Mouse (Mus musculus) urinary bladder, postnatal 14 days (tissue): ENCODE data around the gene Slc23a4.

ENCODE experiments used
- DNase-seq: peaks from one replicate; pipeline ENCODE4 v3.0.0; 2021; ENCODE audit warnings: low spot score

Gene Slc23a4

DNA sequence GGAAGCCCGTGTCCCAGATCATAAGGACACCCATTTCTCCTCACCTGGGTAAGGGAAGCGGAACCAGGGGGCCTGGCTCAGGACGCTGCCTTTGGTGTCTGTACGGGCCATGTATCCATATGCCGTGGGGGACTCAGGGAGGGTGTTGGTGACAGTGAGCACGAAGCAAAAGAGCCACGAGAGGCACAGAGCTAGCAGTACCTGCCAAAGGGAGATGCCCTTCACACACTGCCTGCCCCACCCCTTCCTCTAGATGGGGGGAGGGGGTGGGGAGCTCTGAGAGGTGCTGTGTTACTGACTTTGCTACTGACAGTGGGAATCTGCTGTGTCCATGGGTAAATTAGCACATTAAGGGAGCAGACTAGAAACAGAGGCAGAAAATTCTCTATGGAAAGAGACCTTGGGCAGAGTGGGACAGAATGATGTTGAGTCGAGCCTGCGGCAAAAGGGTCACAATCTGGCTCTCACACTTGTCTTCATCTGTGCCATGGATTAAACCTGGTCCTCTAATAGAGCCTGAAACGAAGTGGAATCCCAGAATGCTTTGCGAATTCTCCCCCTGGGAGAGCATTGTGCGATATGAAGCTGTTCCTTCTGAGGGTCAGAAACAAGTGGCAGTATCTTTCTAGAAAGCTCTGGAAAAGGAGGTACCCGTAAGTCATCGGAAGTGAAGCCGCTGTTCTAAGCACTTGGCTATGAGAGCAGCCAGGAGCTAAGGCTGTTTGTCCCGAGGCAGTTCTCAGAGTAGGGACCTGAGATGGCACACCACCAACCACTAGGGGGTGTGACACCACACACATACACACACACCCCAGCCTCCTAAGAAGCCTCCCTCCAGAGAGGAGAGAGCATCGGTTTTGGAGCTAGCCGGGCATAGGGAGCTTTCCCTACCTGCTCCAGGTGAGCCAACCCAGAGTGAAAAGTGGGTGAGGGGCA lies 33.0 kb downstream of the Slc23a4 start:
- DNase-seq: no peak

DNA sequence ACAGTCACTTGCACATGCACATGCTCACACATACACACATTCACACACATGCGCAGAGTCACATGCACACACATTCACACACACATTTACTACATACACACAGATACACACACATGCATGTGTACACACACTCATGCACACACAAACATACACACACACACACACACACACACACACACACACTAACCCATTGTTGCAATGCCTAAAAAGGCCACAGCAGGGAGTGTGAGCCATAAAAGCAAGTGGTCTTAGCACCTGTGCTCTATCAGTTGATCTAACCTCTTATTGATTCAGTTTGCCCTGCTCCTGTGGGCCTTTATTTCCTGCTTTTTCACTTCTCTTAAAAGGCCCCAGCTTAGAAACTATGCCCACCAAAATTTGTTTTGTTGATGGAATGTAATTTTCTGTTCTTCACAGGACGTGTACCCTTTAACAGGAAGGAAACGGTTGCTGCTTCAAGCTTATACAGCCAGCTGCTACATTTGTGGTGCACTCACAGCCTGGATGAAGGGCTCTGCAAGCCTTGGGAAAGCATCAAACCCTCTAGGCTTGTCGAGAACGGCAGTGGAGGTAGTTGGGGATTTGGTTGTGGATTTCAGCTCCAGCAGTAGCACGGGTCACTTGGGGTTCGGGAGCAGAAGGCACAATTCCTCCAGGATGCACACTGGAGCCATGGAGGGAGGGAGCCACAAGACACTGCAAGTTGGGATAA lies 36.1 kb downstream of the Slc23a4 start:
- no peak for DNase-seq

DNA sequence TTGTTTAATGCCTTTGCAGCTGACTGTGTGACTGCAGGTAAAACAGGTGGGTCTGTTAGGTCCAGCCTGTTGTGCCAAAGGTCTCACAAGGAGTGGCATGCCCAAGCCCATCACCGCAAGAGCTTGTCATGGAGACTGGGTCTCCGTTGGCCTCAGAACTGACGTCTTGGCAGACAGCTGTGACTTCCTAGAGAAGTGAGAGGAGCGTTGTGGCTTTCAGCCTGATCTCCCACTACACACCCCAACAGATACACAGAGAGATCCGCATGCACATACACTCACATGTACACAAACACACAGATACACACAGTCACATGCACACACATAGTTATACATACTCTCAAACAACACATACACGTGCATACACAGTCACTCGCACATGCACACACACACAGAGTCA lies 36.7 kb downstream of the Slc23a4 start:
- DNase-seq: no peak

DNA sequence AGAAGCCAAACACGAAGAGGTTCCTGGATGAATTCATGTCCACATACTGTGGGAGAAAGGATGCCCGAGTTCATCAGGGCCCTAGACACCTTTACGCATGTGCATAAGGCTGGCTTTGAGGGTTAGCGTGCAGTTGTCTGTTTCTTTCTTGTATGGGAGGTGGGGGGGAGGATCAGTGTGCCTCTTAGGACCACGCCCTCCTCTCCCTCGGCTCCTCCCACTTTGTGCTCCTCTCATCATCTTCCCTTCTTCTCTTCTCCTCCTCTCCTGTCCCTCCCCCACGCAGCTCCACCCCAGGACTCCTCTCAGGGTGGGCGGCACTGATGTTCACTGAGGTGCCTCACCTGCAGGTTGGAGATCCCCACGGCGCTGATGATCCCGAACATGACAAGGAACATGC lies 39.7 kb downstream of the Slc23a4 start:
- no peak for DNase-seq

DNA sequence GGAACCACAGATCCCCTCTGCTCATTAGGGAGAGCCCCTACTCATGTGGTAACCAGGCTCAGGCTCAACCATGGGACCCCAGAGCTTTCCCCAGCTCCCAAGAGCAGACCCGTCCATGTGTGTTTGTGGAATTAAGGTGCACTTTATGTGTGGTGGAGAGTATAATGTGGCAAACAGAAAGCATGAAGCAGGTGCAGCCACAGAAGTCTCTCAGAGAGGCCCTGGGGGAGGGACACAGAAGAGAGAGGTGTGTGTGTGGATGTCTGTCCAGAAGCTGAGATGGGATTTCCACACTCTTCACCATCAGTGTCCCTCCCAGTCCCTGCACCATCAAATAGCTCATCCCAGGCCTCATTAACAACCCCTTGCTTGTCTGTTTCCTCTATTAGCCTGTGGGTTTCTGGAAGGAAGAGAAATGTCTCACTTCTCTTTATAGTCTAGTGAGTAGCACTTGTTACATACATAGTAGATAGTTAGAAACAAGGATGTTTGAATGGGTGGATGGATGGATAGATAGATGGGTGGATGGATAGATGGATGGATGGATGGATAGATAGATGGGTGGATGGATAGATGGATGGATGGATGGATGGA lies 41.6 kb downstream of the Slc23a4 start:
- DNase-seq: no peak

DNA sequence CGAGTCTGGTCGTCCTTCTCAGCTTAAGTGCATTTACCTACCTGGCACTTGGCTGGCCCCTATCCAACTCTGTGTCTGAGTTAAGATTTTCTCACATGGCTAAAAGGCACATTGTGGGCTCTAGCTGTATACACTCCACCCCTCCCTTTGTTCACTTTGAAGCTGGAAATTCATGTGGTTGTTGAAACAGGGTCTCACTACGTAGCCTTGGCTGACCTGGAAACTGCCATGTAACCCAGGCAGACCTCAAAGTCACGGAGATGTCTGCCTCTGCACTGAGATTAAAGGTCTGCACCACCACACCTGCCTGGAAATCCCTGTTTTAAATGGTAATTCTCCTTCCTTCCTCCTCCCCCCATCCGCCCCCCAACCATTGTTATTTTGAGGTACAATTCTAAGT lies 44.7 kb downstream of the Slc23a4 start:
- no peak for DNase-seq

DNA sequence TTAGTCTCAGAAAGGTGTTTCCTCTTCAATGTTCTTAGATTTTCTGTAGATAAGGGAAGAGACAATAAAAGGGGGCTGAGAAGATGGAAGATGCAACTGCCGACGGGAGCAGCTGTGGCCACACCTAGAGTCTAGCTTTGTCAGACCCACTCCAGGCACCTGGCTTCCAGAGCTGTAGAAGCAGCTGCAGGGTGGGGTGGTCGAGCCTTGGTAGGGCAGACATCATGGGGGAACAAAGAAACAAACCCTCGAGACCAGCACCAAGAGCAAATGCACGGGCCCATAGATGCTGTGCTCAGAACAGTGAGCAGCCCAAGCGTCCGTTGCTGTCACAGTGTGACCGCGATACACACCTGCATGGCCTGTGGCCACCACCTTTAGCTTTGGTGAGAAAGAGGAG lies 45.8 kb downstream of the Slc23a4 start:
- DNase-seq: no peak

DNA sequence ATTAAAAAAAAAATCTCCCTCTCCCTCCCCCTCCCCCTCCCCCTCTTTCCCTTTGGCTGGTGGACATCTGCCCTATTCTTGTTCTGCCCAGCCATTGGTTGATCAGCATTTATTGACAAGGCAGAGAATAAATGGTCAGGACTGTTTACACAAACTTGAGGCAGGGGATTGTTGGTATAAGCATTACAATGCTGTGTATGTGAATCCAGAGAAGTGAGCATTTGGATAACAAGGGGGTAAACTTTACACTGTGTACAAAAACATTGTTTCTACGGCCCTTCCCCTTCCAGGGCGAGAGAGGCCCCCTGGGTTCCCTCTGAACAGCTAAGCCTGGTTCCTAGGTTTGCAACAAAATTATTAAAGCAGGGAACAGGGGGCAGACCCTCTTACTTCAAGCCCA lies 46.7 kb downstream of the Slc23a4 start:
- no peak for DNase-seq

DNA sequence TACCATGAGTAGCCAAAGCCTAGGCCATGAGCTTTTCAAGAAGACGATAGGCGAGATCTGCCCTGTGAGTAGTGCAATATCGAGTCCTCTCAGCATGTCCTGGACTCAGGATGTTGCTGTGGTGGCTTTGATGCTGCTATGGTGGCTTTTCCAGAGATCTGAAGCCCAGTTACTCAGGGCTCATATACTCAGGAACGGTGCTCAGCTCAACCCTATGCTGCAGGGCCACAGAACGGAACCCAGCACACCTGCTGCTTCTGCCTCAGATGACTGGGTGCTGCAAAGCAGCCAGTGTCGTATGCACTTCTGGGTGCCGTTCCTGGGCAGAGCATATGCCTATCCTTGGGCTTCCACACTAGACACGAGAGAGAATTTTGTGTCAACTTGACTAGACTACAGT lies 48.8 kb downstream of the Slc23a4 start:
- no peak for DNase-seq

DNA sequence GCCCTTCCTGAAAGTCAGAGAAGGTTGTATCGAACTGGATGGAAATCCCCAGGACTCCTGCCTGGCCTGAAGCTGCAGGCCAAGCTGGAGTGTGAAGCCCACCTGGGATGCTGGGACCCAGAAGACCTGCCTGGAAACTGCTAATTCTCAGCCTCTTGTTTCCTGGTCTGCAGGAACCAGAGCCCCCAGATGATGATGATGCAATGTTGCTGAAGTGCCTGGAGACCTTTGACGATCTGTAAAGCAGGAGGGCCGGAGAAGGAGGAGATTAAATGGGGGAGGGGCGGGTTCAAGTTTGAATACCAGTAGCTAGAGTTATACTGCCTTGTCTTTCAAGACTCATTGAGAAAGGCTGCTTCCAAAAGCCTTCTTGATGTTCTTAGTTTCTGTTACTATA lies 49.3 kb downstream of the Slc23a4 start:
- no peak for DNase-seq

DNA sequence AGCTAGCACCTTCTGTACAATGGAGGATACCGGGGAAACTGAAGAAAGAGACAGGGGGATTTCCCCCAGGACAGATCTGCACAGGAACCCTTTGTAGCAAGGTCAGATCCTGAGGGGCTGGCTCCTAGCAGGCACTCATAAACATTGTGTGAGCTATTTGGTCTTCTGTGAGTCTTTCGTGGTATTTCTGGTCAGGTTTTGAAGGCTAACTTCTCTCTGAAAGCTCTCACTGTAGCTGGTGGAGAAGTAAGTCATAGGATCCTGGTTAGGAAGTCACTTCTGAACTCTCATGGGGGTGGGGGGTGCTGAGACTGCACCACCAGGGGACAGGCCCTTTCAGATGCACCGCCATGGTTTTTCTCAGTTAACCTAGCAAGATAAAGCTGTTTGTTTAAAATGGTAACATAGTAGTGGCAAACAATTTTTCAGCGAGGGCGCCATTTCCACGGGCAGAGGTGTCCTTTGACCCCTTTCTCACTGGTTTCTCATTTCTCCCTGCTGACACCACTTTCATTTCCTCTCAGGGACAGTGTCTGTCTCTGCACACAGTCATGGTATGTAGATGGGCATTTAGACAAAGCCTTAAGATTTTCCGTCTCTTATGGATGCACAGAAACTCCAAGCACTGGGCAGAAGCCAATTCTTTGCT lies 49.8 kb downstream of the Slc23a4 start:
- no peak for DNase-seq

DNA sequence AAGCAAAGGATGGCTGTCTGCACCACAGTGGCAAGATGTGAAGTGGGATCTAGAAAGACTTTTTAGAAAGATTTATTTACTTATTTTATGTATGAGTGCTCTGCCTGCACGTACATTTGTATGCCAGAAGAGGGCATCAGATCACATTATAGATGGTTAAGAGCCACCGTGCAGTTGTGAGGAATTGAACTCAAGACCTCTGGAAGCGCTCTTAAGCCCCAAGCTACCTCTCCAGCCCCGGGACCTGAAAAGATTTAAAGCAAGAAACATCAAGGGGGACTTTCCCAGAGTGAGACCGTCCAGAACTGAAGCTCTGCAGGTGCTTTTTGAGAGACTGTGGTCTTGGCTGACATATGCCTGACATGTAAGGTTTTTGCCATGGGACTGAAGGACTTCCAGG lies 51.5 kb downstream of the Slc23a4 start:
- DNase-seq: no peak

DNA sequence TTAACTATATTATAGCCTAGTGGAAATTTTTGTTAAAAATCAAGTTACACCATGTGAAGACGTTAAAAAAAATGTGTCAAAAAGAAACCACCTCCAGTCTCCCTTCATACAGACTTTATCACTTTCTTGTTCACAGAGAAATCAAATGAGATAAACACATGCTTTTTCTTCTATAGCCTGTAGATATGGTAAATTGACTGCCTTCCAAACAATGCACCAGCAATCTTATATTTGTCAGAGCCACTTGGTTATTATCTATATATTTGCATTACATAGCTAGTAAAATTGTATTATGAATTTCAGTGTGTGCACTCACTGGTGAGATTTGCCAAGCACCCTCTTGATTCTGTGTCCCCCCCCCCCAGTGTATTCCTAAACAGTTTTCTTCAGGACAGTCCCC lies 55.6 kb downstream of the Slc23a4 start:
- no peak for DNase-seq

DNA sequence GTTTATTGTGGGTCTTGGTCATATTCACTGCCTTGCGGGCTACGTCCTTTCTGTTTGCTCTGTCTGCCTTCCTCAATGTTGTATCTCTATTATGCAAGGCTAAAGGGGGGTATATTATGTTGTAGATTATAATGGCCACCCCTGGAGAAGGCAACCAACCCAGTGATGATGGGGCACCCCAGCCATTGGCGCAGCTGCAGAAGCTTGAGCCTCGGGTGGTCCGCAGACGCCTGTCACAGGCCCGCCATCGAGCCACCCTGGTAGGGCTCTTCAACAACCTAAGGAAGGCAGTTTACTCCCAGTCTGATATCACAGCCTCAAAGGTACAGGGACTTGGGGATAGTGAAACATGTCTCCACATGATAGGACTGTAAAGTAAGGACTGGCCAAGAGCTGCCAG lies 60.6 kb downstream of the Slc23a4 start:
- DNase-seq: no peak

DNA sequence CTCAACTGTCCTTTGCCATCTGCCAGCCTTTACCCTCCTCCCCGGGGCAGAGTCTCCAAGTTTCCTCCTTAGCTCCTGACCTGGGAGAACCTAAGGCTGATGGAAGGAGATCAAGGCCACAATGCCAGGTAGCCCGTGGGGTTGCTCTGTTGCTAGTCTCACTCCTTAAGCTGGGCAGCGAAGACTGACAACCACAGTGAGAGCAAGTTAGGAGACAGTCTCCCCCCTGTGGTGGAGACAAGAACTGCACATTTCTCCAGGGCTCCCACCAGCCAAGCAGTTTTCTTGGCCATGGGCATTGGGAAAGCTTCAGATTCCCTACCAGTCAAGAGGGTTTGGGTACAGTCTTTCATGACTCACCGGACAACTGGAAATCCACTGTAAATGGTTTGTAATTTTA lies 61.0 kb downstream of the Slc23a4 start:
- peak; percentile 70 for DNase-seq

DNA sequence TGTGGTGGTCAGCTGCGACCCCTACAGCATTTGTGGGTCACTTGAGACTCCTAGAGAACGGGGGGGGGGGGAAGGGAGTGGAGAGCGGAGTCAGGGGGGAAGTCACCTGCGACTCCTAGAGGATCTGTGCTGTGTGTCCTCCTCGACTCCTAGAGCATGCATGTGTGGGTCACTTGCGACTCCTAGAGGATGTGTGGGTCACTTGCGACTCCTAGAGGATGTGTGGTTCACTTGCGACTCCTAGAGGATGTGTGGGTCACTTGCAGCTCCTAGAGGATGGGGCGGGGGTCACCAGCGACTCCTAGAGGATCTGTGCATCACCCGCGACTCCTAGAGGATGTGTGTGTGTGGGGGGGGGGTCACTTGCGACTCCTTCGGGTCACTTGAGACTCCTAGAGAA lies 66.3 kb downstream of the Slc23a4 start:
- peak; percentile 30 for DNase-seq

DNA sequence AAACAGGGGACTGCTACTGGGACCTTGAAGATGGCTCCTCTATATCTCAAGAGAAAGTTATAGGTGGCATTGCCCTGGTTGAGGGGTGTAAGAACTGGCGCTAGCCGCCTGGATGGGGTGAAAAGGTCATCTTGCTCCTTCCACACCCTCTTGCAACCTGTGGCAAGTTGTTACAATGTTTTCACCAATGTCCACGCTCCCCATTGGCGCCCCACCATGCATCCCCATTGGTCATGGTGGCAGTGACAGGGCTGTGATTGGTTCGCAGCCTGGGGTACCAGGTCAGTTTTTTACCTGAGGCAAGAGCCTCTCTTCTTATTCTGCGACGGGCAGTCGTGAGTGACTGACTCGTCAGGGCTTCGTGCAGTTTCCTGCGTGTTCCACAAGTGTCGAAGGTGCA lies 67.6 kb downstream of the Slc23a4 start:
- no peak for DNase-seq

DNA sequence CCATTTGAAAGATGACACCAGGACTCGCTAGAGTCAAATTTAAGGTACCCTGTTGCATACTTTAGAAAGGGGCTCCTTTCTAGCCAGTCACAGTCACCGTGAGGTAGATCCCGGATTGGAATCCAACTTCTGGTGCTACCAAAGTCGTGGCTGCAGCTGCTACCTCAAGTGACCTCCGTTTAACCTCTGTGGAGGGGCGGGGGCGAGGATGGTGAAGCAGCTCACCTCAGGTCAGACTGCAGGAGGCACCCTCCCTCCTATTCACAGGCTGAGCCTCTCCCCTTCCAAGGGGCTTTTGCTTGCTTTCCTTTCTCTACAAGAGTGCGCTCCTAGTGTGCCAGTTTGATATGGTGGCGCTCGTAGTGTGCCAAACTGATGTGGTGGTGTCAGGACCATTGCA lies 68.2 kb downstream of the Slc23a4 start, which contains the start of gene Stra8:
Gene Stra8, plus strand, starts transcription at position 208 of the 400 bp plus-strand sequence.
- no peak for DNase-seq

DNA sequence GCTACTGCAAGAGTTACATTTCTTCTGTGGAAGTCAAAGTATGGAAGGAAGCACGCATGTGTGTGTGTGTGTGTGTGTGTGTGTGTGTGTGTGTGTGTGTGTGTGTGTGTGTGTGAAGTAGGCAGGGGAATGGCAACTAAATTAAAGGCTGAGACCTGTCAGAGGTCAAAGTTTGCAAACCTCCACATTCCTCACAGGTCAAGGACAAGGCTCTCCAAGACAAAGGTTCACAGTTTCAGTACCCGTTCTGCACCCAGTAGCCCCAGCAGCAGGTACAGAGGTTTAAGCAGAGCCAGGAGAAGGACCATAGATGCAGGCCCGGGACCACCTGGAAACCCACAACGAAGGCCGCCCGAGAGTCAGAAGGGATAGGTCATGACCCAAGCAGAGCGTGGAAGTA lies 69.1 kb downstream of the Slc23a4 start:
- DNase-seq: no peak

DNA sequence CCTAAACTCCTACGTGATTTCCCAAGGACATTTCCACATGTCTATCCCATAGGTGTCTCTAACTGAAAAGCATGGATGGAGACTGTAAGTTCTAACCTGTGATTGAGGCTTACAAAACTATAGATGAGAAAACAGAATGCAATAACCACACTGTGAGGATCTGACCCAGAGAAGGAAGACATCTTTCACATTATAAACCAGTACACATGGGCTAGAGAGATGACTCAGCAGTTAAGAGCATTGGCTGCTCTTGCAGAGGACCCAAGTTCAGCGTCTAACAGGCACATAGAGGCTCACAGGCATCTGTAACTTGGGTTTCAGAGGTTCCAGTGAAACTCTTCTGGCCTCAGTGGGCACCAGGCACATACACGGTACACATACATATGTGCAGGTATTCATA lies 73.7 kb downstream of the Slc23a4 start:
- no peak for DNase-seq

DNA sequence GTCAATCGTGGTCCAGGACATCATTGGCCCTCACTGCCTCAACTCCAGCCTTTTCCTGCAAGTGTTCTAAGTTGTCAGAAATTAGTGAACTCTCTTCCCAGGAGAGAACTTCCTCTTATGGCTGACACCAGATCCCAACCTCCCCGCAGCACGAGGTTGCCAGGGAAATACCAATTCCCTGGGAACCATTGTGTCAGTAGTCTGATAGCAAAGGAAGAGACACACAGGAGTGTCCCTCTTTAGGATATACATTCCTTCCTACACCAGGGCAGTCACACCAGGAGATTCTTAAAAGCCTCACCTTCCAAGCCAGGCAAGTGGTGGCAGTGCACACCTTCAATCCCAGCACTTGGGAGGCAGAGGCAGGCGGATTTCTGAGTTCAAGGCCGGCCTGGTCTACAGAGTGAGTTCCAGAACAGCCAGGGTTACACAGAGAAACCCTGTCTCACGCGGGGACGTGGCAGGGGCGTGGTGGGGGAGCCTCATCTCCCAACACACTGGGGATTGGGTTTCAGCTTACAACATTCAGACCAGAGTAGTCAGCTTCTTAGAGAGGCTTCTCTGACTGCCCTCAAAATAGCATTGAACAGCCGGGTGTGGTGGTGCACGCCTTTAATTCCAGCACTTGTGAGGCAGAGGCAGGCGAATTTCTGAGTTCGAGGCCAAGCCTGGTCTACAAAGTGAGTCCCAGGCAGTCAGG lies 74.7 kb downstream of the Slc23a4 start:
- no peak for DNase-seq
